Mouse (Mus musculus) neural tube, embryonic 12.5 days (tissue): ENCODE measurements around the gene Gm5662. TPM values are rescaled to one million over a fixed set of nuclear protein-coding genes. Genes with fewer than 3 reads are reported as not detected.
"Not testable (repeated sequence)": the region's sequence is repeated elsewhere in the genome, so short reads cannot be mapped to it uniquely, and the experiment has no call there.

Experiments used
- ATAC-seq: fragments of 200-750 bp; cut with Nextera tagmentation; 2 replicates; pipeline ENCODE4 v1.8.0; 2017; ENCODE audit warnings: low read depth, mild to moderate bottlenecking, moderate TSS enrichment, moderate library complexity; ENCODE audit not compliant: low FRiP score
- H3K27ac ChIP-seq: fragments of 300-500 bp; sonication (generic); 2 replicates; pipeline ENCODE4 v1.5.1; 2016
- H3K27me3 ChIP-seq: fragments of 300-500 bp; sonication (generic); replicated peaks from 2 replicates; pipeline ENCODE4 v1.6.1; 2016; ENCODE audit warnings: mild to moderate bottlenecking
- H3K36me3 ChIP-seq: fragments of 300-500 bp; sonication (generic); 2 replicates; pipeline ENCODE4 v1.6.1; 2016; ENCODE audit warnings: mild to moderate bottlenecking
- H3K4me1 ChIP-seq: fragments of 300-500 bp; sonication (generic); 2 replicates; pipeline ENCODE4 v1.6.1; 2016
- H3K4me2 ChIP-seq: fragments of 300-500 bp; sonication (generic); replicated peaks from 2 replicates; pipeline ENCODE4 v1.6.1; 2016; ENCODE audit warnings: mild to moderate bottlenecking
- H3K4me3 ChIP-seq: fragments of 300-500 bp; sonication (generic); 2 replicates; pipeline ENCODE4 v1.5.1; 2016
- H3K9ac ChIP-seq: fragments of 300-500 bp; sonication (generic); 2 replicates; pipeline ENCODE4 v1.6.1; 2016; ENCODE audit warnings: mild to moderate bottlenecking
- H3K9me3 ChIP-seq: fragments of 300-500 bp; sonication (generic); 2 replicates; pipeline ENCODE4 v1.6.1; 2016; ENCODE audit warnings: mild to moderate bottlenecking
- WGBS: fragments of 180-500 bp; shearing (Covaris S2); methylation state at CpG from one replicate; pipeline ENCODE4 v1.1.7; 2016; 5-methylcytosine and 5-hydroxymethylcytosine counted together
- polyA plus RNA-seq: library from polyadenylated mRNA; unstranded; fragments of >200 nt; fragmentation: Nextera tagmentation; extraction: Ambion mirVana; gene quantifications from 2 replicates; pipeline ENCODE4 v1.2.1, GENCODE M21; 2016

The Gm5662 gene
- not detected in 2 replicates for polyA plus RNA-seq

GRCm38 (mm10) chr12:88274400-88274799 lies at the start of gene Gm5662:
Gene Gm5662 (minus strand): TSS chr12:88274500.
- 83% methylated on average over 5 of the region's 5 CpGs for WGBS
- not testable (repeated sequence) for H3K36me3 ChIP-seq, H3K9ac ChIP-seq, H3K27me3 ChIP-seq, H3K27ac ChIP-seq, H3K4me3 ChIP-seq, H3K4me2 ChIP-seq, H3K4me1 ChIP-seq, ATAC-seq, H3K9me3 ChIP-seq

DNA sequence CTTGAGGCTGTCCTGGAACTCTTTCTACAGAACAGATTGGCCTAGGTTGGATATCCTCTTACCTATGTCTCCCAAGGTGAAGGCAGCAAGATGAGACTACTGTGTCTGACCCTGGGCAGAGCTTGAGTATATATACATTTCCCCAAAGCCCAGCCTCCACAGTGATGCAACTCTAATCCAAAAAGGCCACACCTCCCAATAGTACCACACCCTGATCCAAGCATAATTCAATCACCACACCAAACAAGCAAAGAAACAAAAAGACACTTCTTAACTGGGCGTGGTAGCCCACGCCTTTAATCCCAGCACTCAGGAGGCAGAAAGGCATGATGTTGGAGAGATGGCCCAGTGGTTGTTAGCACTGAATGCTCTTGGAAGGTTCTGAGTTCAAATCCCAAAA lies 49.6 kb upstream of the Gm5662 start, which contains the start of gene Gm5039:
Gene Gm5039 (minus strand): TSS at position 101 of the 400 bp plus-strand sequence.
- ATAC-seq, H3K9ac ChIP-seq, H3K4me3 ChIP-seq, H3K9me3 ChIP-seq, H3K4me1 ChIP-seq, H3K36me3 ChIP-seq, H3K4me2 ChIP-seq, H3K27ac ChIP-seq, H3K27me3 ChIP-seq: not testable (repeated sequence)
- WGBS: 94% methylated on average over 2 of the region's 2 CpGs

GRCm38 (mm10) chr12:88314556-88314955 lies 40.3 kb upstream of the Gm5662 start:
- Histone ChIP-seq H3K4me1 (no peaks in the 10 kb centered on the region), H3K27ac (no peak overlapping the region), H3K36me3 (no peaks in the 10 kb centered on the region), H3K9me3 (no peaks in the 10 kb centered on the region), H3K4me2 (no peak overlapping the region), H3K27me3 (no peaks in the 10 kb centered on the region), H3K9ac (no peak overlapping the region), H3K4me3 (no peak overlapping the region)
- 83% methylated on average over 3 of the region's 3 CpGs for WGBS
- no peak for ATAC-seq

GRCm38 (mm10) chr12:88297171-88297570 lies 22.9 kb upstream of the Gm5662 start:
- H3K36me3 ChIP-seq, H3K9me3 ChIP-seq, H3K9ac ChIP-seq, H3K4me2 ChIP-seq, H3K27me3 ChIP-seq, H3K4me1 ChIP-seq, H3K4me3 ChIP-seq, ATAC-seq, H3K27ac ChIP-seq: not testable (repeated sequence)
- 84% methylated on average over 2 of the region's 2 CpGs for WGBS

- not testable (repeated sequence) for H3K27ac ChIP-seq, H3K4me3 ChIP-seq, H3K4me2 ChIP-seq, H3K27me3 ChIP-seq, H3K36me3 ChIP-seq, ATAC-seq, H3K4me1 ChIP-seq, H3K9ac ChIP-seq, H3K9me3 ChIP-seq
- WGBS: 77% methylated on average over 4 of the region's 4 CpGs
These were observed 18.8 kb upstream of the Gm5662 start for GRCm38 (mm10) chr12:88293082-88293481.

DNA sequence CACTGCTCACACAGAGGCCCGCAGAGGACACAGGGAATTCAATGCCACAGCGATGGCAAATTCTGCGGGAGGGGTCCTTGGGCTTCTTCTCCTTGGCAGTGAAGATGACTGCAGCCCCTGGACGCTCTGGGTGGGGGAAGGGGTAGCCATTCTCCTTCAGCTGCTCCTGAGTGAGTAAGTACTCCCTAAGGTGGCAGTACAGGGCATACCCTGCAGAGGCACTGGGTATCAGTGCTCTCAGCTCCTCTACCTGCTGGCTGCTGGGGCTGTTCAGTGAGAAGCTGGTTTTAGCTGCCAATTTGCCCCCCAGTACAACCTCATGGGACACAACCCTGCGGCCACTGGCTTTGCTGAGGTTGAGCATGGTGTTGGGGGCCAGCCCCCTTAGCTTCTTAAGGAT lies 10.9 kb upstream of the Gm5662 start:
- not testable (repeated sequence) for ATAC-seq, H3K9me3 ChIP-seq, H3K4me2 ChIP-seq, H3K27ac ChIP-seq, H3K27me3 ChIP-seq, H3K4me1 ChIP-seq, H3K4me3 ChIP-seq, H3K9ac ChIP-seq, H3K36me3 ChIP-seq
- 88% methylated on average over 5 of the region's 5 CpGs for WGBS

- Histone ChIP-seq H3K4me3 (no peak overlapping the region), H3K27me3 (no peaks in the 10 kb centered on the region), H3K27ac (no peak overlapping the region), H3K9ac (no peak overlapping the region), H3K9me3 (no peaks in the 10 kb centered on the region; the same call in 1 of the 2 replicates), H3K36me3 (no peaks in the 10 kb centered on the region), H3K4me2 (no peak overlapping the region), H3K4me1 (no peaks in the 10 kb centered on the region)
- ATAC-seq: no peak
- WGBS: 45% methylated on average over 1 of the region's 1 CpGs
These were observed 17.1 kb downstream of the Gm5662 start for GRCm38 (mm10) chr12:88257241-88257640.

GRCm38 (mm10) chr12:88255917-88256316 lies 18.4 kb downstream of the Gm5662 start:
- not testable (repeated sequence) for H3K9ac ChIP-seq, H3K27ac ChIP-seq, H3K36me3 ChIP-seq, H3K4me1 ChIP-seq, ATAC-seq, H3K9me3 ChIP-seq, H3K4me3 ChIP-seq, H3K4me2 ChIP-seq, H3K27me3 ChIP-seq
- WGBS: 63% methylated on average over 2 of the region's 2 CpGs

- not testable (repeated sequence) for H3K36me3 ChIP-seq, H3K9me3 ChIP-seq, ATAC-seq, H3K27me3 ChIP-seq, H3K9ac ChIP-seq, H3K4me2 ChIP-seq, H3K4me3 ChIP-seq, H3K27ac ChIP-seq, H3K4me1 ChIP-seq
- WGBS: 69% methylated on average over 1 of the region's 2 CpGs
These were observed 24.3 kb downstream of the Gm5662 start, which contains the start of gene Gm8332 for GRCm38 (mm10) chr12:88250000-88250399. Gene Gm8332 (minus strand): TSS chr12:88250100.

DNA sequence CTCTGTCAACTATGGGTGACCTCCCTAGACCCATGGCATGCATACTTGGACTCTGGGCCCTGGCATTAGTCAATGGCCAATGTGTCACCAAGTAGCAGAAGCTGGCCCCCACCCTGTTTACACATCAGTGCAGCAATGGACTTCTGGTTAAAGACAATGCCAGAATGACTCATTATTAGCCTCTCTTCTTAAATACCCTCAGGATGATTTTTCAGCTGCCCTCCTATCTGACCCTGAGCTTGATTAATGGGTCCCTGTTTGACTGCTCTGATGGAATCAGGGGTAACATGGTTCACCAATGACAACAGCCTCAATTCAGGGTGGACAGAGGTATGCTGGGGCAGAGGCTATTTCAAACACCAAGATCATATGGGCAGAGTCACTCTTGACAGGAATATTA lies 28.5 kb downstream of the Gm5662 start:
- not testable (repeated sequence) for H3K36me3 ChIP-seq, H3K4me3 ChIP-seq, H3K27me3 ChIP-seq, H3K9me3 ChIP-seq, H3K27ac ChIP-seq, H3K4me1 ChIP-seq, H3K4me2 ChIP-seq, ATAC-seq, H3K9ac ChIP-seq

DNA sequence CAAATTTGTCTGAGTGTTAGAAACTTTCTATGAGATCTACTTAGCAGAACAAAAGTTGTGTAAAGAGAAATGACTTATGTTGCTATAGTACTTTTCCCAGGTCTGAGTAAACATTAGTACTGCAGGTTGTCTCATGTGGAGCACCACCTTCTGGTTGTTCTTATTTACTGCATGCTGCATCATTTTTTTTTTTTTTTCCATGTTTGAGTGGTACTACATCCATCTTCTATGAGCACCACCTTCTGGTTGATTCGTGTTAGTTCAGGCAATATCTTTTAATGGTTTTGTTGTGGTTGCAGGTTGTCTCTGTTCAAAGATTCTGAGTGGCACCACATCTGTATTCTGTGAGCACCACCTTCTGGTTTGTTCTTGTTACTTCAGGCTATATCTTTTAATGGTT lies 31.4 kb downstream of the Gm5662 start:
- 36% methylated on average over 1 of the region's 1 CpGs for WGBS
- ATAC-seq, H3K4me3 ChIP-seq, H3K4me2 ChIP-seq, H3K9ac ChIP-seq, H3K9me3 ChIP-seq, H3K27me3 ChIP-seq, H3K36me3 ChIP-seq, H3K4me1 ChIP-seq, H3K27ac ChIP-seq: not testable (repeated sequence)
